Mouse (Mus musculus): Measurements from ENCODE around the gene Zfp319.

The Zfp319 gene

DNA sequence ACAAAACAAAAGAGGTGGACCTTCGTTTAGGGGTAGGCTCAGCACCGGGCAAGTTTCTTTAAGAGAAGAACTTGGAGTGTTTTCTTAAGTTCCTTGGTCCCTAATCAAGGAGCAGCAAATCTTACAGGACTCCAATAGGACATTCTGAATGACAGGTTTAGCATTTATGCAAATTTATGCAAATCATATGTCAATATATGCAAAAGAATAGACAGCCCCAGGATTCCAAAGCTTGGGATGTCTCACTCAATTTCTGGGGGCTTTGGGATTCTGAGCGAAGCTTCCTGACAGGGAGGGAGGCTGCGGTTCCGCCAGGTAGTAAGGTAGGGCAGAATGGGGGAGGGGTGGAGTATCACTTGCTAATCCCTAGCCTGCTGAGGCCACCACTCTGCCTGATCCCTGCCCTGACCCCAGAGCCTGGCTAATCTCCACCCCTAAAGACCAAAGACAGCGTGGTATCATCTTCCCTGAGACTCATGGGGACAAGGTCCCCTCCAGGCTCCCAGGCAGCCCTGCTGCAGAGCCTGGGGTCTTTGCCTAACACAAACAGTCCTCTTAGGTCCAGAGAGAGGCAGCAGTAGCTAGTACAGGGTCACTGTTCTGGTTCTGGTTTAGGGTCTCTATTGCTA, 21.3 kb downstream of the Zfp319 start, which contains the start of gene Tepp:
Gene Tepp (plus strand): TSS at position 225 of the 629 bp plus-strand sequence.
- no peak for DNase-seq (ENCODE audit: low spot score)

- DNase-seq (ENCODE audit: low spot score), result no peak
Measured at GRCm38 (mm10) chr8:95306431-95306830, 25.3 kb downstream of the Zfp319 start, which contains the start of gene Cngb1. TSS of gene Cngb1 (minus strand) at chr8:95306585.

- no peak for DNase-seq (ENCODE audit: low spot score)
Measured at GRCm38 (mm10) chr8:95305526-95305925, 26.2 kb downstream of the Zfp319 start.

DNA sequence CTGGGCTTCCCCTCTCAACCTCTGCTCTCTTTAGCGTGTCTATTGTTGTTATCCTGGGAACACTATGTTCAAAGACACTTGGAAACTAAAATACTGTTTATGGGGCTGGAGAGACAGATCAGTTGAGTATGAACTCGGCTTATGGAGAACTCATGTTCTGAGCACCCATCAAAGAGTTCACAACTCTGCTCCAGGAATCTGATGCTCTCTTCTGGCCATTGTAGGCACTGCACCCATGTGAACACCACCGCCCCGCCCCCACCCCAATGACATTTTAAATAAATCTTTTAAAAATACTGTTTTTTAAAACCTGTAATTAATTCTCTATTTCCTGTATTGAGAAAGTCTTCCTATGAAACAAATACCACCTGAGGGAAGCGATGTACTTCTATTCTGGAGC, 29.3 kb downstream of the Zfp319 start:
- DNase-seq (ENCODE audit: low spot score), result peak; percentile 52

DNA sequence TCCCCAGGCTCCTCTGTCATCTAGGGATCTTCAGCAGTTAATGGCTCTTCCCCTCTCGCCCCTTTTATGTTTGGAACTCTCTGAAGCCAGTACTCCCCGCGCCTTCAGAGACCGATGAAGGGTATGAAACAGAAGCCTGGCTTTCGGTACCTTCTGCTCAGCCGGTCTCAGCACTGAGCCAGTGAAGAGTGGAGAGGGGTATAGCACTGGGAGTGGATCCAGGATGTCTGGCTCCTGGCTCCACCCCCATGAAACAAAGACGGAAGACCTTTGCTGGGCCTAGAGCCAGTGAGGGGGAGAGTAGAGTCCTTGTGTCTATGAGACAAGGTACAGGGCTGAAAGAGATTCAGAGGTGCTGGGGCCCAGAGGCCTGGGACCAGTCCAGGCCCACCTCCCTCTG, 37.9 kb downstream of the Zfp319 start:
- no peak for DNase-seq (ENCODE audit: low spot score)

DNA sequence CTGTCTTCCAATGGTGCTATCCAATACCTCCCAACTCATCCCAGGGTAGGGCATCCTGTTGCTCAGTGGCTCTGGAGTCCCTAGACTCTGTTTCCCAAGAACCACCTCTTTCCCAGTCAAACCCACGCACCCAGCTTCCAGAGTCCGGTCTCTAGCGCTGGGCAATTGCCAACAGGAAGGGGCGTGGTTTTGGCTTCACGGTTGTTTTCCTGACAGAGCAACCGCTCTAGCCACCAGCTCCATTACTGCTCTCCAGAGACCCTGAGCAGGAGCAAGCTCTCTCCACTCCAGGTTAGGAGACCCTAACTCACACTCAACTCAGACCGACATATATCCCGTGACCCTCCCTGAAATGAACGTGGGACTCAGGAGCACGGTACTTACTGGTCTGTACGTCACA, 38.6 kb downstream of the Zfp319 start:
- peak; percentile 26 for DNase-seq (ENCODE audit: low spot score)

DNA sequence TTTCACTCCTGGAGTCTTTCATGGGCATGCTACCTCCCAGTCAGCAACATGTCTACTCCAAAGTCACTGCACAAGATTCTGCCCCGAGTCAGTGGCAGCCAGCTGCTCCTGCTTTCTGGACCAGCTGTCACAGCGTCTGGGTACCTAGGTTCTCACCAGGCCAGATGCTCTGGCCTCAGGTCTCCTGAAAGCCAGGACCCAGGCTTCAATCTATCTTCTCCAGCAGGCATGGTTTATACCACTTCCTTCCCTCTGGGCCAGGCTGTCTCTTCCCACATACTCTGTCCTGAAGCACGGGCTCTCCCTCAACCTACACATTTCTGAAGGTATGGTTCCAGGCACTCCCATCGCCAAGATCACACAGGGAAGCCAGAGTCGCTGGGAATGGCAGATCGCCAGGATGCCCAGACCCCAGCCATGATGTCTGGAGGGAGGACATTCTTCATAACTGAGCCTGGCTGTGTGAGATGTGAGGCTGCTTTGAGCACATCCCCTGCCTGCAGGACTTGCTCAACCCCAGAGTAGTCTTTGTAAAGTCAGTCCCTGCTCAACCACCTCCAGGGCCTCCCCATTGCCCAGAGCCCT, 42.6 kb downstream of the Zfp319 start:
- DNase-seq (ENCODE audit: low spot score), result no peak

- no peak for DNase-seq (ENCODE audit: low spot score)
Measured at GRCm38 (mm10) chr8:95281493-95281892, 50.3 kb downstream of the Zfp319 start.
